Mouse (Mus musculus) splenic B cell, adult 2 months (primary cell): Measurements from ENCODE around the gene Sbpl.
"Not testable (repeated sequence)": the region's sequence is repeated elsewhere in the genome, so short reads cannot be mapped to it uniquely, and the experiment has no call there.

ENCODE experiments used
- DNase-seq: peaks from one replicate; pipeline ENCODE4 v3.0.0-alpha.2; 2011; ENCODE audit warnings: low read depth, low spot score
- H3K27me3 ChIP-seq: 2 replicates; pipeline ENCODE4 v1.6.1; 2012; ENCODE audit warnings: mild to moderate bottlenecking, low read length, moderate library complexity, mixed read lengths; ENCODE audit not compliant: control insufficient read depth, poor library complexity, insufficient read depth, severe bottlenecking
- H3K36me3 ChIP-seq: 2 replicates; pipeline ENCODE4 v1.6.1; 2012; ENCODE audit warnings: mild to moderate bottlenecking, low read length, moderate library complexity, mixed read lengths; ENCODE audit not compliant: control insufficient read depth, poor library complexity, insufficient read depth, severe bottlenecking

The Sbpl gene

DNA sequence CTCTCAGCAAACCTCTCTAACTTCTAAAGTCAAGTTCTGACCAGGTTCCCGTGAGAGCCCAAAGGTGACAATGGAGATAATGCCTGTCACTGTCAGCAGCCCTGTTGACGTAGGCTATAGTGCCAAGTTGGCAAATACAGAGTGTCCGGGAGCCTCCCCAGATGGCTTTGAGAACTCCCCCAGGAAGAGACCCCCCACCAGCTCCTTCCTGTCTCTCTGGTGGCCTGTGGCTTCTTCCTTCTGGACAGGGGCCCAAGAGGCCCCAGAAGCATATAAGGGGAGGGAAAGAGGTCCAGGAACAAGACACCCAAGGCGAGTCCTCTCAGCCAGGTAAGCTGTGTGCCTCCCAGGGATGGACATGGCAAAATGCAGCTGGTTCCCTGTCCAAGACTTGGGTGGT, 37.9 kb downstream of the Sbpl start, which contains the start of gene Dcpp3:
Dcpp3 (plus strand) TSS at position 301 of the 400 bp plus-strand sequence.
- not testable (repeated sequence) for DNase-seq, H3K36me3 ChIP-seq, H3K27me3 ChIP-seq
